ENCODE assay signal across 14 mouse cellular contexts in genomic region chr2:48768219-48768618, GRCm38 (mm10).
"Had no signal": no experiment of that assay in that cellular context is flagged by ENCODE, and none has a peak within 500 bp of the region (broad histone marks: within the 10 kb centered on the region; RNA-seq: fewer than 3 reads in every experiment).

No protein-coding gene starts in this region.

- H3K9ac ChIP-seq: neural tube, embryonic 13.5 days; neural tube, embryonic 15.5 days; stomach, embryonic 15.5 days had no signal

- H3K27me3 ChIP-seq: neural tube, embryonic 13.5 days; neural tube, embryonic 15.5 days; stomach, embryonic 15.5 days had no signal

- H3K9me3 ChIP-seq: neural tube, embryonic 13.5 days; neural tube, embryonic 15.5 days; stomach, embryonic 15.5 days had no signal

- DNase-seq: retina, postnatal 1 day; right cerebral cortex, postnatal 14 days; right cerebral cortex, postnatal 4 days; spleen, adult 18-20 months; thymus, adult 18-20 months; thymus, adult 2 months; thymus, postnatal 14 days; thymus, postnatal 25 days; thymus, postnatal 36 days; thymus, postnatal 4 days had no signal

- H3K4me1 ChIP-seq: neural tube, embryonic 13.5 days; neural tube, embryonic 15.5 days; stomach, embryonic 15.5 days had no signal

- H3K4me3 ChIP-seq: neural tube, embryonic 13.5 days; neural tube, embryonic 15.5 days; stomach, embryonic 15.5 days had no signal

- H3K36me3 ChIP-seq: neural tube, embryonic 13.5 days; neural tube, embryonic 15.5 days; stomach, embryonic 15.5 days had no signal

- H3K4me2 ChIP-seq: neural tube, embryonic 13.5 days; neural tube, embryonic 15.5 days; stomach, embryonic 15.5 days had no signal

- H3K27ac ChIP-seq: neural tube, embryonic 13.5 days; neural tube, embryonic 15.5 days; stomach, embryonic 15.5 days; stomach, postnatal 0 days had no signal
